Mouse (Mus musculus) small intestine, adult 2 months (tissue): ENCODE measurements around the gene Gigyf2.

Experiments used
- CTCF ChIP-seq: fragments of 200-500 bp; IDR thresholded peaks from 2 replicates; pipeline ENCODE4 v1.5.1; 2012; ENCODE audit warnings: low read depth, mild to moderate bottlenecking, control low read depth, inconsistent platforms, low read length, moderate library complexity, mixed read lengths; ENCODE audit not compliant: insufficient replicate concordance, insufficient read length; ENCODE audit errors: extremely low read depth
- POLR2A ChIP-seq: fragments of 200-500 bp; IDR thresholded peaks from 2 replicates; pipeline ENCODE4 v1.6.1; 2012; ENCODE audit warnings: low read depth, mild to moderate bottlenecking, control low read depth, inconsistent platforms, low read length, moderate library complexity

DNA sequence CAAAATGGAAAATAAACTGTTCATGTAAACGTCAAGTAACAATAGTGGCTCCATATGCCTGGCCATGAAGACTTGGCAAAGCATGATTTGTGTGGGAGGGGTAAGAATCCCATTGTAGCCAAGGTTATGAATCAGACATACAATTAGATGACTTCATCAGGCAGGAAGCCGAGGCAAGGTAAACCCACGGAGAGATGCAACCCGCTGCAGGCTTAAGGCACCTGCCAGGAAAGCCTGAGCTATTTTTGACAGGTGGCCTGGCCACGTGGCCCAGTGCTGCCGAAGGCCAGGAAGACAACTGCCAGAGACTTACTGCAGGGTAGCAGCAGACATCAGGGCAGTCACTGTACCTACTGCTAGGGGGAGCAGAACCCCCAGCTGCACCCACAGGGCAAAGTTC is 159.6 kb downstream of the Gigyf2 start:
- TF ChIP-seq POLR2A = no peak
- TF ChIP-seq CTCF = no peak
